Mouse (Mus musculus) lung, postnatal 10 days (tissue): ENCODE data around the gene Cnpy2.
"Not testable (repeated sequence)": the region's sequence is repeated elsewhere in the genome, so short reads cannot be mapped to it uniquely, and the experiment has no call there.

Source experiments
- DNase-seq: peaks from one replicate; pipeline ENCODE4 v3.0.0; 2021

Gene Cnpy2

GRCm38 (mm10) chr10:128322141-128323108, at the start of gene Cnpy2:
Gene Cnpy2 (plus strand): TSS chr10:128322459.
- DNase-seq: peak; percentile 92

GRCm38 (mm10) chr10:128272819-128273439, 49.3 kb upstream of the Cnpy2 start:
- not testable (repeated sequence) for DNase-seq

GRCm38 (mm10) chr10:128275374-128275773, 46.9 kb upstream of the Cnpy2 start:
- DNase-seq: not testable (repeated sequence)

GRCm38 (mm10) chr10:128278158-128278557, 44.1 kb upstream of the Cnpy2 start:
- no peak for DNase-seq

- no peak for DNase-seq
Observed at GRCm38 (mm10) chr10:128280943-128281342, 41.3 kb upstream of the Cnpy2 start.

GRCm38 (mm10) chr10:128281682-128282081, 40.6 kb upstream of the Cnpy2 start:
- DNase-seq: no peak

GRCm38 (mm10) chr10:128282886-128283450, 39.3 kb upstream of the Cnpy2 start:
- no peak for DNase-seq

- DNase-seq: peak; percentile 77
Observed at GRCm38 (mm10) chr10:128283604-128284579, 38.4 kb upstream of the Cnpy2 start.

- not testable (repeated sequence) for DNase-seq
Observed at GRCm38 (mm10) chr10:128290594-128290993, 31.7 kb upstream of the Cnpy2 start.

- DNase-seq: no peak
Observed at GRCm38 (mm10) chr10:128296370-128297090, 25.7 kb upstream of the Cnpy2 start.

GRCm38 (mm10) chr10:128297221-128297620, 25.0 kb upstream of the Cnpy2 start:
- no peak for DNase-seq

- DNase-seq: peak; percentile 37
Observed at GRCm38 (mm10) chr10:128297622-128298021, 24.6 kb upstream of the Cnpy2 start.

- DNase-seq: no peak
Observed at GRCm38 (mm10) chr10:128298243-128298642, 24.0 kb upstream of the Cnpy2 start.

GRCm38 (mm10) chr10:128298702-128299171, 23.5 kb upstream of the Cnpy2 start, which contains the start of gene Il23a:
Gene Il23a (minus strand): TSS chr10:128298752.
- DNase-seq: no peak

- no peak for DNase-seq
Observed at GRCm38 (mm10) chr10:128302357-128302756, 19.9 kb upstream of the Cnpy2 start.

GRCm38 (mm10) chr10:128302785-128303125, 19.5 kb upstream of the Cnpy2 start:
- no peak for DNase-seq

GRCm38 (mm10) chr10:128303126-128304021, 18.9 kb upstream of the Cnpy2 start, which contains the start of gene Pan2:
Gene Pan2 (plus strand): TSS chr10:128303335.
- peak; percentile 100 for DNase-seq

- no peak for DNase-seq
Observed at GRCm38 (mm10) chr10:128309654-128310053, 12.6 kb upstream of the Cnpy2 start.

GRCm38 (mm10) chr10:128310177-128310576, 12.1 kb upstream of the Cnpy2 start:
- DNase-seq: peak; percentile 35

- DNase-seq: no peak
Observed at GRCm38 (mm10) chr10:128310902-128311301, 11.4 kb upstream of the Cnpy2 start.
